Mouse (Mus musculus): Measurements from ENCODE around the gene Entpd6. TPM values are rescaled to one million over a fixed set of nuclear protein-coding genes. Genes with fewer than 3 reads are reported as not detected.
A peak's percentile ranks its signal among the peaks of the same experiment; 100 is the strongest.

The Entpd6 gene
- polyA plus RNA-seq, 1 experiment from 2014 or later = 8.2 TPM

GRCm38 (mm10) chr2:150745016-150745415 lies 3.8 kb upstream of the Entpd6 start:
- Histone ChIP-seq H3K36me3 (ENCODE audit: control insufficient read depth, insufficient read depth) (no peaks in the 10 kb centered on the region), H3K4me1 (replicated peaks; ENCODE audit: control insufficient read depth, insufficient read depth, low read length) (peaks cover 7% of the 10 kb centered on the region; the same call in 1 of the 2 replicates), H3K4me3 (ENCODE audit: low read depth, low read length) (no peak overlapping the region), H3K4me2 (replicated peaks; ENCODE audit: low read depth) (no peak overlapping the region), H3K9me3 (ENCODE audit: control insufficient read depth) (no peaks in the 10 kb centered on the region), H3K9ac (ENCODE audit: low read depth, low read length) (no peak overlapping the region), H3K27me3 (replicated peaks; ENCODE audit: control insufficient read depth, insufficient read depth, low read length) (no peaks in the 10 kb centered on the region), H3K27ac (ENCODE audit: low read depth, low read length) (no peak overlapping the region)
- 64% methylated on average over 7 of the region's 7 CpGs for WGBS
- ATAC-seq = 0 out of 2 replicates have a peak, but pooled peaks have one; percentile 17
- TF ChIP-seq CTCF (IDR thresholded peaks at IDR 0.05; ENCODE audit: low read depth) = no peak

GRCm38 (mm10) chr2:150749283-150749682 lies 441 bp downstream of the Entpd6 start:
- WGBS = under 1% methylated on average over 21 of the region's 24 CpGs
- Histone ChIP-seq H3K36me3 (ENCODE audit: control insufficient read depth, insufficient read depth) (peaks cover 13% of the 10 kb centered on the region), H3K27ac (ENCODE audit: low read depth, low read length) (peak overlapping the region; percentile 81), H3K9ac (ENCODE audit: low read depth, low read length) (peak overlapping the region; percentile 61), H3K4me3 (ENCODE audit: low read depth, low read length) (peak overlapping the region; percentile 60), H3K4me2 (replicated peaks; ENCODE audit: low read depth) (peak overlapping the region; percentile 99), H3K9me3 (ENCODE audit: control insufficient read depth) (no peaks in the 10 kb centered on the region), H3K27me3 (replicated peaks; ENCODE audit: control insufficient read depth, insufficient read depth, low read length) (no peaks in the 10 kb centered on the region), H3K4me1 (replicated peaks; ENCODE audit: control insufficient read depth, insufficient read depth, low read length) (peaks cover 7% of the 10 kb centered on the region; the same call in 1 of the 2 replicates)
- ATAC-seq = peak; percentile 39
- TF ChIP-seq CTCF (IDR thresholded peaks at IDR 0.05; ENCODE audit: low read depth) = no peak

- Histone ChIP-seq H3K9me3 (ENCODE audit: control insufficient read depth) (no peaks in the 10 kb centered on the region), H3K4me2 (replicated peaks; ENCODE audit: low read depth) (peak overlapping the region; percentile 99), H3K4me1 (replicated peaks; ENCODE audit: control insufficient read depth, insufficient read depth, low read length) (peaks cover 7% of the 10 kb centered on the region; the same call in 1 of the 2 replicates), H3K4me3 (ENCODE audit: low read depth, low read length) (no peak overlapping the region), H3K9ac (ENCODE audit: low read depth, low read length) (no peak overlapping the region), H3K36me3 (ENCODE audit: control insufficient read depth, insufficient read depth) (peaks cover 13% of the 10 kb centered on the region), H3K27me3 (replicated peaks; ENCODE audit: control insufficient read depth, insufficient read depth, low read length) (no peaks in the 10 kb centered on the region), H3K27ac (ENCODE audit: low read depth, low read length) (no peak overlapping the region)
- ATAC-seq = peak; percentile 35; the same call in 1 of the 2 replicates
- peak; percentile 54 for TF ChIP-seq CTCF (IDR thresholded peaks at IDR 0.05; ENCODE audit: low read depth)
- WGBS = 61% methylated on average over 13 of the region's 13 CpGs
Measured at GRCm38 (mm10) chr2:150750129-150750979, 1.5 kb downstream of the Entpd6 start.

- Histone ChIP-seq H3K9ac (ENCODE audit: low read depth, low read length) (no peak overlapping the region), H3K27ac (ENCODE audit: low read depth, low read length) (no peak overlapping the region), H3K4me2 (replicated peaks; ENCODE audit: low read depth) (no peak overlapping the region), H3K36me3 (ENCODE audit: control insufficient read depth, insufficient read depth) (peaks cover 36% of the 10 kb centered on the region), H3K4me3 (ENCODE audit: low read depth, low read length) (no peak overlapping the region), H3K9me3 (ENCODE audit: control insufficient read depth) (no peaks in the 10 kb centered on the region), H3K27me3 (replicated peaks; ENCODE audit: control insufficient read depth, insufficient read depth, low read length) (no peaks in the 10 kb centered on the region), H3K4me1 (replicated peaks; ENCODE audit: control insufficient read depth, insufficient read depth, low read length) (no peaks in the 10 kb centered on the region)
- no peak for ATAC-seq
- TF ChIP-seq CTCF (IDR thresholded peaks at IDR 0.05; ENCODE audit: low read depth) = no peak
- WGBS = 85% methylated on average over 3 of the region's 3 CpGs
Measured at GRCm38 (mm10) chr2:150755016-150755415, 6.2 kb downstream of the Entpd6 start.

- no peak overlapping the region for H3K27ac ChIP-seq (ENCODE audit: low read depth, low read length)
- 88% methylated on average over 7 of the region's 7 CpGs for WGBS
- H3K4me2 ChIP-seq (replicated peaks; ENCODE audit: low read depth) = no peak overlapping the region
- peaks cover 45% of the 10 kb centered on the region for H3K36me3 ChIP-seq (ENCODE audit: control insufficient read depth, insufficient read depth)
- peak; percentile 32 for TF ChIP-seq CTCF (IDR thresholded peaks at IDR 0.05; ENCODE audit: low read depth)
- H3K9me3 ChIP-seq (ENCODE audit: control insufficient read depth) = no peaks in the 10 kb centered on the region
- no peak for ATAC-seq
- H3K9ac ChIP-seq (ENCODE audit: low read depth, low read length) = no peak overlapping the region
- no peaks in the 10 kb centered on the region for H3K27me3 ChIP-seq (replicated peaks; ENCODE audit: control insufficient read depth, insufficient read depth, low read length)
- H3K4me1 ChIP-seq (replicated peaks; ENCODE audit: control insufficient read depth, insufficient read depth, low read length) = no peaks in the 10 kb centered on the region
- no peak overlapping the region for H3K4me3 ChIP-seq (ENCODE audit: low read depth, low read length)
Measured at GRCm38 (mm10) chr2:150761476-150761875, 12.6 kb downstream of the Entpd6 start.

GRCm38 (mm10) chr2:150765619-150766018 lies 16.8 kb downstream of the Entpd6 start:
- Histone ChIP-seq H3K9ac (ENCODE audit: low read depth, low read length) (no peak overlapping the region), H3K4me1 (replicated peaks; ENCODE audit: control insufficient read depth, insufficient read depth, low read length) (no peaks in the 10 kb centered on the region), H3K4me2 (replicated peaks; ENCODE audit: low read depth) (no peak overlapping the region), H3K27me3 (replicated peaks; ENCODE audit: control insufficient read depth, insufficient read depth, low read length) (no peaks in the 10 kb centered on the region), H3K36me3 (ENCODE audit: control insufficient read depth, insufficient read depth) (peaks cover 28% of the 10 kb centered on the region; the same call in 1 of the 2 replicates), H3K27ac (ENCODE audit: low read depth, low read length) (no peak overlapping the region), H3K9me3 (ENCODE audit: control insufficient read depth) (no peaks in the 10 kb centered on the region), H3K4me3 (ENCODE audit: low read depth, low read length) (no peak overlapping the region)
- no peak for TF ChIP-seq CTCF (IDR thresholded peaks at IDR 0.05; ENCODE audit: low read depth)
- WGBS = 78% methylated on average over 2 of the region's 2 CpGs
- ATAC-seq = no peak
